Mouse (Mus musculus): Measurements from ENCODE around the gene Vps72. TPM values are rescaled to one million over a fixed set of nuclear protein-coding genes. Genes with fewer than 3 reads are reported as not detected.
A peak's percentile ranks its signal among the peaks of the same experiment; 100 is the strongest.
"Not testable (repeated sequence)": the region's sequence is repeated elsewhere in the genome, so short reads cannot be mapped to it uniquely, and the experiment has no call there.

Vps72 gene
- polyA plus RNA-seq, 1 experiment from 2014 or later = 119 TPM

DNA sequence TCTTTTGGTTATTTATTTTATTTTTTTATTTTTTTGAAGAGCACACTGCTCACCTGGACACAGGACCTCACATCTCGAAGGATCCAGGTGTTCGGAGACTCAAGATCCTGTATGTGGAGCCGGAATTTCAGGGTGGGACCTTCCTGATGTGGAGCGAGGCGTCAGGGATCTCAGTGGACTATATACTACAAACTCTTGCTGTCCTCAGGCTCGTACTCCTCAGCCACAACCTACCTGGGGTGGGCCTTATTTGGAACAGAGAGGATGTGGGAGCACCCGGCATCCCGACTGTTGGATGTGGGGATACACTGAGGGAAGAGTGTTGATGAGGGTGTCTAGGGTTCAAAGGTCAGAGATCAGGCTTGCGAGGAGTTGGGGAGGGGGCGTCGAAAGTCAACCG, 23.3 kb downstream of the Vps72 start:
- not testable (repeated sequence) for H3K4me2 ChIP-seq; H3K27me3 ChIP-seq (replicated peaks); H3K27ac ChIP-seq; H3K9me3 ChIP-seq; H3K9ac ChIP-seq; H3K36me3 ChIP-seq
- peaks cover 10% of the 10 kb centered on the region; the same call in 1 of the 2 replicates for H3K4me1 ChIP-seq
- WGBS = no CpG with 5 or more reads among the region's 12 CpGs
- ATAC-seq (ENCODE audit: insufficient read depth, low FRiP score, low read depth) = peak; percentile 53
- peak overlapping the region; percentile 65; the same call in 1 of the 2 replicates for H3K4me3 ChIP-seq (replicated peaks)

DNA sequence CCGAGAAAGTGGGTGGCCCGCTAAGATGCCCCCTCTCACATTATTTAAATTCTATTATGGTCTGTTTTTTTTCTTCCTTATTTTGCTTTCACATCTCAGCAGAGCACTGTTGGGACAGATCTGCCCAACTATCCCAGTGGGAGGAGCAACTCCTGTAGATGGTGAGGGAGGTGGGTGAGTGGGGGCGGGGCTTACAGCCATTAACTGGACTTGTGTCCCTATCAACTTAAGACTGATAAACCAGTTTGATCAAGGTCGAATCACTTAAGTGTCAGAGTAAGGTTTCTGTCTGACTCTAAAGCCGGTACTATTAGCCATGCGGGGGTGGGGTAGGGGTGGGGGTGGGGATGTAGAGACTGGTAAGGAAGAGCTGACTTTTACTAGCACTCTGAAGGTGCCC, 24.2 kb downstream of the Vps72 start:
- H3K4me1 ChIP-seq = peaks cover 10% of the 10 kb centered on the region; the same call in 1 of the 2 replicates
- peak overlapping the region; percentile 37 for H3K4me3 ChIP-seq (replicated peaks)
- H3K36me3 ChIP-seq = no peaks in the 10 kb centered on the region
- no peaks in the 10 kb centered on the region for H3K9me3 ChIP-seq
- WGBS = 19% methylated on average over 6 of the region's 6 CpGs
- H3K27me3 ChIP-seq (replicated peaks) = no peaks in the 10 kb centered on the region
- no peak overlapping the region for H3K9ac ChIP-seq
- H3K27ac ChIP-seq = no peak overlapping the region
- peak overlapping the region; percentile 64 for H3K4me2 ChIP-seq
- no peak for ATAC-seq (ENCODE audit: insufficient read depth, low FRiP score, low read depth)

DNA sequence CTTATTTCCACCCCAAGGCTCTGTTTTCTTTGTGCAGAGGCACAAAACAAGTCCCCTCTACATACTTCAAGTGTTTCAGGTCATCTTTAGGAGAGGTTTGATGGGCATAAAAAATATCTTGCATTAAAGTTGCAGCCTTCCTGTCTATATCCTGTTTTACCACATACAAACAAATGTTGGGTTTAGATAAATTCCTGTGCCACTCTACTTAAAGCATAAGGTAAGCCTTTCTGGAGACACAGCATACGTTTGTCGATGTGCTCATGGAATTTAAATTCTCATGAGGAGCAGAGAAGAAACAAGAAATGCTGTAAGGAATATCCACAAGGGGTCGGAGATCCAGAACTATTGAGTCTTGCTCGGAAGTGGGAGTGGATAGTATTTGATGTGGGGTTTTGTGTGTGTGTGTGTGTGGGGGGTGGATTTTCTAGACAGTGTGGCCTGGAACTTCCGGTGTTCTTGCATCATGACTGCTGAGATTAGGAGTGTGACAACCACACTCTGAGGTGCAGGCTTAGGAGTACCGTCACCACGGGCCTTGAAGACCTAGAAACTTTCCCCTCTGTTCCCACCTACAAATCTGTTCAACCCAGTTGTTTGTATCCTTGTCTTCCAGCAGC, 24.7 kb downstream of the Vps72 start:
- H3K27ac ChIP-seq = no peak overlapping the region

DNA sequence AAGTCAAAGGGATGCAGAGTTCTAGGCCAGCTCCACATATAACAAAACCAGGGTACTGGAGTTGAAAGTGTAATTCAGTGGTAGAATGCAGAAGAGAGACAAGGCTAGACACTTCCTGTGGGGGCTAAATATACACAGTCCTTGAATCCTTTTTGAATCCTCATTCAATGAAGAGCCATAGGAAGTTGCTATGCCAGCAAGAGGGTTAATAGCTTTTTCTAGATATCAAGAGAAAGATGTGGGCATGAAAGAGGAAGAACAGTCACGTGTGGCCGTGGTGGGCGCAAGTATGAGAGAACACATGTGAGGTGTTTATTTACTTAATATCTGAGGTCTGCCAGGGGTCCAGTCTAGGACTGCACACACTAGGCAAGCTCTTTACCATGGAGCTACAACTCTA, 25.5 kb downstream of the Vps72 start:
- no peaks in the 10 kb centered on the region for H3K27me3 ChIP-seq (replicated peaks)
- WGBS = 87% methylated on average over 3 of the region's 3 CpGs
- H3K4me1 ChIP-seq = peaks cover 10% of the 10 kb centered on the region; the same call in 1 of the 2 replicates
- H3K4me3 ChIP-seq (replicated peaks) = no peak overlapping the region
- H3K4me2 ChIP-seq = no peak overlapping the region
- no peak overlapping the region for H3K27ac ChIP-seq
- H3K9me3 ChIP-seq = no peaks in the 10 kb centered on the region
- peaks cover 5% of the 10 kb centered on the region for H3K36me3 ChIP-seq
- ATAC-seq (ENCODE audit: insufficient read depth, low FRiP score, low read depth) = no peak
- no peak overlapping the region for H3K9ac ChIP-seq

More for the DNA sequence above, 24.7 kb downstream of the Vps72 start:
- Histone ChIP-seq H3K9ac (no peak overlapping the region), H3K27me3 (replicated peaks) (no peaks in the 10 kb centered on the region), H3K36me3 (no peaks in the 10 kb centered on the region), H3K9me3 (no peaks in the 10 kb centered on the region), H3K4me1 (peaks cover 10% of the 10 kb centered on the region; the same call in 1 of the 2 replicates), H3K4me3 (replicated peaks) (peak overlapping the region; percentile 37), H3K4me2 (peak overlapping the region; percentile 64)
- no peak for ATAC-seq (ENCODE audit: insufficient read depth, low FRiP score, low read depth)
- 77% methylated on average over 7 of the region's 7 CpGs for WGBS

DNA sequence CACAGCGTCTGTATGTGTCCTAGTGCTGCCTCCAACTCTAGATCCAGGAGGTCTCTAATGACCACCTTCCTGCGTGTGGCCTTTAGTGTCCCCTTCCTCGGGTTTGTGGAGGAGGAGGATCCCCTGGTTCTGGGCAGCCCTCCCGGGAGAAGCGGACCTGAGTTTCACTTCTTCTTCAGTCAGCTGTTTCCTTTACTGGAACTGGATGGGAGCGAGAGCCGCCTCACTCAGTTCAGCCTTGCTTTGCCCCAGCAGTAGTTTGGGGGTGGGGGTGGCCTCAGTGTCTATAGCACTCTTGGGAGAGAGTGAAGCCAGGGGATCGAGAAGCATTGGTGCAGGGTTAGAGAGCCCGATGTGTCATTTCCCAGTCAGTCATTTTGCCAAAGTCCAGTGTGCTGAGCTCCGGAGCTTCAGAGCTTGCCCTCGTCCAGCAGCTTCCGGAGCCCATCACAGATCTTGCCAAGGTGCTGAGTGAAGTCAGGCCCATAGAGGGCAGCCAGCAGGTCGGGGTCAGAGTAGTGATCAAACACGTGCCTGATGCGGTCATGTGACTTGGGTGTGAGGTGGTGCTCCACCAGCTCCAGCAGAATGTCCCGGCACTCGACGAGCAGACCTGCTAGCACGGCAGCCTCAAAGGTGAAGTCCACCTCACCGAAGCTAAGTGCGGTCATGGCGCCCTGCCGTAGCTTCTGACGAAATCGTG, 28.9 kb downstream of the Vps72 start:
- 69% methylated on average over 25 of the region's 25 CpGs for WGBS
- Histone ChIP-seq H3K27ac (no peak overlapping the region), H3K27me3 (replicated peaks) (no peaks in the 10 kb centered on the region), H3K9me3 (no peaks in the 10 kb centered on the region), H3K9ac (no peak overlapping the region), H3K4me1 (peaks cover 7% of the 10 kb centered on the region; the same call in 1 of the 2 replicates), H3K4me3 (replicated peaks) (no peak overlapping the region), H3K4me2 (peak overlapping the region; percentile 11; the same call in 1 of the 2 replicates), H3K36me3 (peaks cover 9% of the 10 kb centered on the region)
- no peak for ATAC-seq (ENCODE audit: insufficient read depth, low FRiP score, low read depth)

DNA sequence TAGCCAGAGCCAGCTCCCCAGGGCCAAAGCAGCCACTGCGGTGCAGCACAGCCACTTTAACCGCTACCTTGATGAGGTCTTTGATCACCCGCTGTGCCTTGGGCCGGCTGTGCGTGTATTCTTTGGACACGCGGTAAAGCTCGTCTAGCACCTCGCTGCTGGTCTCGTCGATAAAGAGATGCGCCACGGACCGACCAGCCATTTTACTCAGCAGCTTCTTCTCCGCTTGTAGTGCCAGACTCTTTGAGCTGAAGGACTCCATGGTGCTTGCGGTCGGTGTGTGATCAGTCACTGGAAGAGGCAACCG, 29.4 kb downstream of the Vps72 start:
- peak overlapping the region; percentile 11; the same call in 1 of the 2 replicates for H3K4me2 ChIP-seq

DNA sequence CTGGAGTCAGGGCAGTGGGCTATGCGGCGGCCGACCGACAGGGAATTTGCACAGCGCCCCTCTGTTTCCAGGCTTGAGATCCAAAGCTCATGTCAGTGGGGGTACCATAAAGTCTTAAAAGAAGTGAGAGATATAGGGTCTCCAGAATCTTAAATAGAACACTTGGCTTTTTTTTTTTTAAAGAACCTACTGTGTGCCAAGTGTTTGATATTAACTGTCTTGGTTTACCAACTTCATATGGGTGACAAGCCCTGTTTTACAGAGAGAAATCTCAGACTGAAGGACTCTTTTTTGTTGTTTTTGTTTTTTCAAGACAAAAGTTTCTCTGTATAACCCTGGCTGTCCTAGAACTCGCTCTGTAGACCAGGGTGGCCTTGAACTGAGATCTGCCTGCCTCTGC, 30.0 kb downstream of the Vps72 start:
- Histone ChIP-seq H3K4me1 (no peaks in the 10 kb centered on the region), H3K4me3 (replicated peaks) (no peak overlapping the region), H3K4me2 (no peak overlapping the region), H3K36me3 (peaks cover 9% of the 10 kb centered on the region), H3K27ac (no peak overlapping the region), H3K27me3 (replicated peaks) (no peaks in the 10 kb centered on the region), H3K9me3 (no peaks in the 10 kb centered on the region), H3K9ac (no peak overlapping the region)
- ATAC-seq (ENCODE audit: insufficient read depth, low FRiP score, low read depth) = no peak
- WGBS = 93% methylated on average over 6 of the region's 6 CpGs

More for the DNA sequence above, 29.4 kb downstream of the Vps72 start:
- WGBS = 62% methylated on average over 18 of the region's 18 CpGs
- no peaks in the 10 kb centered on the region for H3K27me3 ChIP-seq (replicated peaks)
- H3K27ac ChIP-seq = no peak overlapping the region
- no peak for ATAC-seq (ENCODE audit: insufficient read depth, low FRiP score, low read depth)
- H3K9ac ChIP-seq = no peak overlapping the region
- no peak overlapping the region for H3K4me3 ChIP-seq (replicated peaks)
- no peaks in the 10 kb centered on the region for H3K9me3 ChIP-seq
- peaks cover 9% of the 10 kb centered on the region for H3K36me3 ChIP-seq
- peaks cover 3% of the 10 kb centered on the region; the same call in 1 of the 2 replicates for H3K4me1 ChIP-seq

DNA sequence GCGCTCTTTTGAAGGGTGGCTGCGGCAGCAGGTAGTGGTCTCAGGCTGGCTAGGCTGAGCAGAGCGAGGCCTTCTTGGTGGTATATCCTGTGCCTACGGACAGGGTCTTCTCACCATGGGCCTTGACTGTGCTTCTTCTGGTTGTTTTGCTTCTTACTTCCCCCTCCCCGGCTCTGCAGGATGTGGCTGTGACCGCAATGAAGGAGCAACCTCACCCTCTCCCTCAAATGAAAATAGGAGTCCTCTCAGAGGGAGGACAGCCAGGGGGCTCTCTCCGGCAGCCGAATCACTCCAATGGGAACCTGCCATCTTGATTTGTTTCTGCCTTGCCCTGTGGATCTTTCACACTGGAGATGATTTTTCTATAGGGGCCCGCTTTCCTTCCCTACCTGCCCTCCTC, 30.7 kb downstream of the Vps72 start:
- H3K27ac ChIP-seq = peak overlapping the region; percentile 21; the same call in 1 of the 2 replicates

DNA sequence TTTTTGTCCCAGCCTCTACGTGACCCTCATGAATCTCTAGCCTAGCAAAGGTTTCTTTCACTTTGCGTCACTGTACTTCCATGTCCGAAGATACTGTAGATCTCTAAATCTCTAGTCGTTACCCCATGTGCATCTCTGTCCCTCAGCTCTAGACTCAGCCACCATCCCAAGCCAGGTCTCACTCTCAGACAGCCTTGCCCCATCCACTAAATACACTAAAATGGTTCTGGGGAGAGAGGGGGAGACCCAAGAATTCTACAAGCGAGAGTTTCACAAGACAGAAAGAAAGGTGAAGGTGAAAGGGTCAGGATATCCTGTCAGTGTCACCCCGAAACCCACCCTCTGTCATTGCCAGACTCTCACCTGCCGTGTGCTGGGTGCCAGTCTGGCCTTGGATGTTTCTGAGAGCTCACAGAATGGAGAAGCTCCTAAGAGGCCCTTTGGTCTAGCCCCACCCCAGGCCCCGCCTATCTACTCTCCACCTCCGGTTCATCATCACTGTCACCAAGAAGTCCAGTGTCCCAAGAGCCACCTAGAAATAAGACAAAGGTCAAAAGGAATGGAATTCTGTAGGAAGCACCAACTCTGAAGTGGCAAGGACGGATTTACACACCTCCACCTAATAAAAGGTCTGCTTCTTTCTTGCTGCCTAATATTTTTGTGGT, 31.3 kb downstream of the Vps72 start, which contains the start of gene Tnfaip8l2:
Gene Tnfaip8l2 (minus strand): TSS at position 409 of the 665 bp plus-strand sequence.
- Histone ChIP-seq H3K4me3 (replicated peaks) (peak within 1 kb of the TSS; percentile 15; the same call in 1 of the 2 replicates), H3K36me3 (peaks cover 9% of the 10 kb centered on the region), H3K9me3 (no peaks in the 10 kb centered on the region), H3K27ac (peak within 1 kb of the TSS; percentile 21; the same call in 1 of the 2 replicates), H3K4me1 (no peaks in the 10 kb centered on the region), H3K27me3 (replicated peaks) (no peaks in the 10 kb centered on the region), H3K9ac (no peak within 1 kb of the TSS), H3K4me2 (no peak within 1 kb of the TSS)
- ATAC-seq (ENCODE audit: insufficient read depth, low FRiP score, low read depth) = 0 out of 2 replicates have a peak, but pooled peaks have one; percentile 32
- 83% methylated on average over 10 of the region's 10 CpGs for WGBS

More for the DNA sequence above, 30.7 kb downstream of the Vps72 start:
- Histone ChIP-seq H3K9ac (no peak overlapping the region), H3K27me3 (replicated peaks) (no peaks in the 10 kb centered on the region), H3K4me3 (replicated peaks) (peak overlapping the region; percentile 15; the same call in 1 of the 2 replicates), H3K36me3 (peaks cover 9% of the 10 kb centered on the region), H3K4me2 (no peak overlapping the region), H3K4me1 (no peaks in the 10 kb centered on the region), H3K9me3 (no peaks in the 10 kb centered on the region)
- ATAC-seq (ENCODE audit: insufficient read depth, low FRiP score, low read depth) = no peak
- 83% methylated on average over 9 of the region's 9 CpGs for WGBS

DNA sequence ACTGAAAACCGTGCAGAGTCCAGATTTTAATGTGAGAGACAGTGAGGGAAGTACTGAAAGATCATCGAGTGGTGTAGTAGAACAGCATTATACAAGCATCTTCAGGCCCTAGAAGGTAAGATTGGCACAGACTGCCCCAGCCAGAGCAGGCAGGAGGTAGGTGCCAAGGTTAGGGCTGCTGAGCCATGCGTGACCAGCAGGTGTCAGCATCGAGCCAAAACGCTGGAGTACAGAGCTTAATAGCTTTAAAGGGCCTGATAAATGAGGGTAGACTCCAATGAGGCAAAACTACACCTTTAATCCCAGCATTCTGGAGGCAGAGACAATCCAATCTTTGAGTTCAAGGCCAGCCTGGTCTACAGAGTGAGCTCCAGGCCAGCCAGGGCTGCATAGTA, 31.8 kb downstream of the Vps72 start:
- H3K4me1 ChIP-seq = no peaks in the 10 kb centered on the region
- no peaks in the 10 kb centered on the region for H3K27me3 ChIP-seq (replicated peaks)
- H3K9ac ChIP-seq = no peak overlapping the region
- WGBS = 10% methylated on average over 5 of the region's 5 CpGs
- no peaks in the 10 kb centered on the region for H3K9me3 ChIP-seq
- H3K27ac ChIP-seq = no peak overlapping the region
- H3K4me3 ChIP-seq (replicated peaks) = no peak overlapping the region
- peak; percentile 71; the same call in 1 of the 2 replicates for ATAC-seq (ENCODE audit: insufficient read depth, low FRiP score, low read depth)
- no peak overlapping the region for H3K4me2 ChIP-seq
- peaks cover 9% of the 10 kb centered on the region for H3K36me3 ChIP-seq

DNA sequence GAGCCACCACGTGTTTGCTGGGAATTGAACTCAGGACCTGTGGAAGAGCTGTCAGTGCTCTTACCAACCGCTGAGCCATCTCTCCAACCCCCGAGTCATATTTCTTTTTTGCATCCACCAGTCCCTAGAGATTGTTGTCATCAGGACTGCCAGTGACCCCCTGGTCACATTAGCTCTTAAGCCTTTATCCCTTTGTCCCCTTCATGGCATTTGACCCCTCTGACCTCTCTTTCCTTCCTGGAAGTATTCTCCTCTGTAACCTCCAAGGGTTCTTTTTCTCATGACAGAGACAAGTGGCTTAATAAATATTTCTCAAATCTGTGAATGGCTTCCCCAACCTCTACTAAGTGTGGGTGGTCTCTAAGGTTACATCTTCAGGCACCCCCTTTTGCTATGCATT, 37.1 kb downstream of the Vps72 start:
- no peaks in the 10 kb centered on the region for H3K9me3 ChIP-seq
- H3K27ac ChIP-seq = no peak overlapping the region
- ATAC-seq (ENCODE audit: insufficient read depth, low FRiP score, low read depth) = no peak
- no peak overlapping the region for H3K9ac ChIP-seq
- no peak overlapping the region for H3K4me2 ChIP-seq
- H3K27me3 ChIP-seq (replicated peaks) = no peaks in the 10 kb centered on the region
- no peaks in the 10 kb centered on the region for H3K4me1 ChIP-seq
- no peak overlapping the region for H3K4me3 ChIP-seq (replicated peaks)
- no peaks in the 10 kb centered on the region for H3K36me3 ChIP-seq
- WGBS = 65% methylated on average over 3 of the region's 3 CpGs

DNA sequence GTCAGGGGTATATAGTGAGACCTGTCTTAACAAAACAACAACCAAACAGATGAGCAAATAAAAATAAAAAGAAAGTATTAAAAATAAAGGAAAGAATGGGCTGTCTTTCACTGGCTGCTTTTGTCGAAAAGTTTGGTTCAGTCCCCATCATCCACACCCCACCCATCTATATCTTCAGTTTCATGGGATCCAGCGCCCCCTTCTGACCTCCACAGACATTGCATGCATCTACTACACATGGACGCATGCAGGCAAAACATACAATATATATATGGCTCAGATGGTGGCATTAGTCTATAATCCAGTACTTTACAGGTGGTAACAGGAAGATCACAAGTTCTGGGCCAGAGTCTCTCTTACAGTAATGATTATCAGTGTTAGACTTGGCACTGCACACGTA, 43.1 kb downstream of the Vps72 start:
- Histone ChIP-seq H3K4me3 (replicated peaks) (no peak overlapping the region), H3K9me3 (no peaks in the 10 kb centered on the region), H3K4me1 (no peaks in the 10 kb centered on the region), H3K27me3 (replicated peaks) (no peaks in the 10 kb centered on the region), H3K4me2 (no peak overlapping the region), H3K36me3 (no peaks in the 10 kb centered on the region), H3K27ac (no peak overlapping the region), H3K9ac (no peak overlapping the region)
- no peak for ATAC-seq (ENCODE audit: insufficient read depth, low FRiP score, low read depth)
- 53% methylated on average over 4 of the region's 4 CpGs for WGBS
